Mouse (Mus musculus): ENCODE results near the gene Sema7a. TPM values are rescaled to one million over a fixed set of nuclear protein-coding genes. Genes with fewer than 3 reads are reported as not detected.

The Sema7a gene
- polyA plus RNA-seq (2015; fragmentation: Nextera tagmentation; extraction: Ambion mirVana) = 2.1 and 2.3 TPM in 2 replicates

GRCm38 (mm10) chr9:57939431-57940348 is at the start of gene Sema7a:
Gene Sema7a, plus strand, starts transcription at chr9:57940112.
- WGBS = under 1% methylated on average over 52 of the region's 60 CpGs
- Histone ChIP-seq H3K4me3 (peak within 1 kb of the TSS; percentile 95), H3K27me3 (replicated peaks) (peaks cover 13% of the 10 kb centered on the region; the same call in 1 of the 2 replicates), H3K9ac (peak within 1 kb of the TSS; percentile 96), H3K4me1 (peaks cover 36% of the 10 kb centered on the region), H3K27ac (peak within 1 kb of the TSS; percentile 94), H3K36me3 (replicated peaks) (no peaks in the 10 kb centered on the region), H3K9me3 (no peaks in the 10 kb centered on the region), H3K4me2 (peak within 1 kb of the TSS; percentile 89)
- peak; percentile 87 for ATAC-seq (replicated peaks)

- no peak for ATAC-seq (replicated peaks)
- Histone ChIP-seq H3K27ac (peak overlapping the region; percentile 73), H3K9me3 (no peaks in the 10 kb centered on the region), H3K27me3 (replicated peaks) (no peaks in the 10 kb centered on the region), H3K9ac (no peak overlapping the region), H3K4me1 (peaks cover 17% of the 10 kb centered on the region), H3K4me2 (no peak overlapping the region), H3K4me3 (no peak overlapping the region), H3K36me3 (replicated peaks) (no peaks in the 10 kb centered on the region)
- 60% methylated on average over 10 of the region's 10 CpGs for WGBS
These were observed 39.4 kb upstream of the Sema7a start for GRCm38 (mm10) chr9:57900478-57900877.

GRCm38 (mm10) chr9:57901197-57901596 is 38.7 kb upstream of the Sema7a start:
- Histone ChIP-seq H3K9ac (0 out of 2 replicates have a peak overlapping the region, but pooled peaks have one; percentile 19), H3K4me3 (no peak overlapping the region), H3K9me3 (no peaks in the 10 kb centered on the region), H3K27me3 (replicated peaks) (no peaks in the 10 kb centered on the region), H3K4me1 (peaks cover 17% of the 10 kb centered on the region), H3K27ac (peak overlapping the region; percentile 73), H3K4me2 (peak overlapping the region; percentile 35), H3K36me3 (replicated peaks) (no peaks in the 10 kb centered on the region)
- ATAC-seq (replicated peaks) = no peak
- 13% methylated on average over 9 of the region's 9 CpGs for WGBS

DNA sequence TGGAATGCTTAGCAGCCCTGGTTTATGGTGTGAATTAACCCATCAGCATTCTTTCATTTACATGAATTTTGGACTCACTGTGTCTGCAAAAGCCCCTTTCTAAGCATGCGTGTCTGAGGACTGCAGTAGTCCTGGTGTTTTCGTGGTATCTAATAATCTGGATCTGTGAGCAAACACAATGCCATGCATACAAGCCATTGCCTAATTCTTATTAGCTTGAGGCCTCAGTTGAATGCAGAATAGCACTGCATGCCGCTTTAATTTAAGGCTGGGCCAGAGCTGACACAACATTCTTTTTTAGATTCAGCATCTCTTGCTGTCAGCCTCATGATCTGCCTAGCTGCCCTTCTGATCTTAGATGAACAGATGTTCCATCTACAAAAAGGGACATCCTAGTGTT is 38.3 kb upstream of the Sema7a start:
- H3K36me3 ChIP-seq (replicated peaks) = no peaks in the 10 kb centered on the region
- 30% methylated on average over 3 of the region's 3 CpGs for WGBS
- H3K4me2 ChIP-seq = peak overlapping the region; percentile 35
- peaks cover 17% of the 10 kb centered on the region for H3K4me1 ChIP-seq
- no peaks in the 10 kb centered on the region for H3K9me3 ChIP-seq
- no peak overlapping the region for H3K9ac ChIP-seq
- ATAC-seq (replicated peaks) = no peak
- no peaks in the 10 kb centered on the region for H3K27me3 ChIP-seq (replicated peaks)
- no peak overlapping the region for H3K4me3 ChIP-seq
- H3K27ac ChIP-seq = peak overlapping the region; percentile 73

DNA sequence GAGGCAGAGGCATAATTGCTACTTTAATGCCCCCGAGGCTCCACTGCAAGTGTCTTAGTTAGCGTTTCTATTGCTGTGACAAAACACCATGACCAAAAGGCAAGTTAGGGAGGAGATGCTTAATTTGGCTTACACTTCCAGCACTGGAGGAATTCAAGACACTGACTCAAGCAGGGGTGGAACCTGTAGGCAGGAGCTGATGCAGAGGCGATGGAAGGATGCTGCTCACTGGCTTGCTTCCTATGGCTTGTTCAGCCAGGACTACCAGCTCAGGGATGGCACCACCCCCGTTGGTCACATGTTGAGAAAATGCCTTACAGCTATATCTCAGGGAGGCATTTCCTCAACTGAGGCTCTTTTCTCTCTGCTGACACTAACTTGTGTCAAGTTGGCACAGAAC is 37.8 kb upstream of the Sema7a start:
- WGBS = 59% methylated on average over 4 of the region's 4 CpGs
- Histone ChIP-seq H3K36me3 (replicated peaks) (no peaks in the 10 kb centered on the region), H3K4me2 (no peak overlapping the region), H3K27ac (peak overlapping the region; percentile 73), H3K27me3 (replicated peaks) (no peaks in the 10 kb centered on the region), H3K9me3 (no peaks in the 10 kb centered on the region), H3K4me3 (no peak overlapping the region), H3K9ac (no peak overlapping the region), H3K4me1 (peaks cover 17% of the 10 kb centered on the region)
- ATAC-seq (replicated peaks) = no peak

- no peak overlapping the region for H3K9ac ChIP-seq
- H3K27me3 ChIP-seq (replicated peaks) = no peaks in the 10 kb centered on the region
- H3K36me3 ChIP-seq (replicated peaks) = no peaks in the 10 kb centered on the region
- ATAC-seq (replicated peaks) = no peak
- H3K9me3 ChIP-seq = no peaks in the 10 kb centered on the region
- H3K4me1 ChIP-seq = peaks cover 17% of the 10 kb centered on the region
- H3K4me2 ChIP-seq = no peak overlapping the region
- WGBS = 79% methylated on average over 8 of the region's 8 CpGs
- no peak overlapping the region for H3K4me3 ChIP-seq
- H3K27ac ChIP-seq = no peak overlapping the region
These were observed 36.2 kb upstream of the Sema7a start for GRCm38 (mm10) chr9:57903589-57904249.

DNA sequence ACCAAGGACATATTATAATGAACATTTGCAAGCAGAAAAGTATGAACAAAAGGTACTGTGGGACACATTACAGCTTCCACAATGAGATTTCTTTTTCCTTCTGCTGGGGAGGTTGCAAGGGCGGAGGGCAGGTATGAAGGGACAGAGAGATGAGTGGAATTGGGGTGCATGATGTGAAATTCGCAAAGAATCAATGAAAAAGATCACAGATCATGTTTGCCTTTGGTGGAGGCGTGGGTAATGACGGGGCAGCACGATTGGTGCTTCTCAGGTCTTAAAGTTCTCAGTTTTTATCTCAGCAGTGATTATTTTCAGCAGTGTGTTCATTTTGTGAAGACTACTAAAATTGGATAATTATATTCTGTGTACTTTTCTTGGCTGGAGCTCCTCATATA is 35.7 kb upstream of the Sema7a start:
- peaks cover 17% of the 10 kb centered on the region for H3K4me1 ChIP-seq
- no peak overlapping the region for H3K4me3 ChIP-seq
- no peak overlapping the region for H3K9ac ChIP-seq
- H3K27ac ChIP-seq = no peak overlapping the region
- H3K9me3 ChIP-seq = no peaks in the 10 kb centered on the region
- H3K4me2 ChIP-seq = no peak overlapping the region
- no peak for ATAC-seq (replicated peaks)
- 83% methylated on average over 5 of the region's 5 CpGs for WGBS
- H3K36me3 ChIP-seq (replicated peaks) = no peaks in the 10 kb centered on the region
- no peaks in the 10 kb centered on the region for H3K27me3 ChIP-seq (replicated peaks)

GRCm38 (mm10) chr9:57907206-57907605 is 32.7 kb upstream of the Sema7a start:
- no peak for ATAC-seq (replicated peaks)

GRCm38 (mm10) chr9:57910254-57911160 is 29.4 kb upstream of the Sema7a start, which contains the start of gene Ubl7:
Gene Ubl7, plus strand, starts transcription at chr9:57910979.
- H3K27me3 ChIP-seq (replicated peaks) = no peaks in the 10 kb centered on the region
- 0 out of 2 replicates have a peak, but pooled peaks cover 7% of the 10 kb centered on the region for H3K36me3 ChIP-seq (replicated peaks)
- peak within 1 kb of the TSS; percentile 83 for H3K27ac ChIP-seq
- WGBS = under 1% methylated on average over 47 of the region's 47 CpGs
- H3K9me3 ChIP-seq = no peaks in the 10 kb centered on the region
- peak within 1 kb of the TSS; percentile 75 for H3K9ac ChIP-seq
- peaks cover 13% of the 10 kb centered on the region for H3K4me1 ChIP-seq
- H3K4me2 ChIP-seq = peak within 1 kb of the TSS; percentile 91
- peak within 1 kb of the TSS; percentile 92 for H3K4me3 ChIP-seq
- ATAC-seq (replicated peaks) = peak; percentile 98

More at GRCm38 (mm10) chr9:57907206-57907605, 32.7 kb upstream of the Sema7a start:
- WGBS = 85% methylated on average over 6 of the region's 6 CpGs
- no peak overlapping the region for H3K4me2 ChIP-seq
- H3K36me3 ChIP-seq (replicated peaks) = no peaks in the 10 kb centered on the region
- H3K27me3 ChIP-seq (replicated peaks) = no peaks in the 10 kb centered on the region
- H3K4me1 ChIP-seq = peaks cover 13% of the 10 kb centered on the region
- no peak overlapping the region for H3K4me3 ChIP-seq
- no peak overlapping the region for H3K9ac ChIP-seq
- no peaks in the 10 kb centered on the region for H3K9me3 ChIP-seq
- H3K27ac ChIP-seq = no peak overlapping the region

DNA sequence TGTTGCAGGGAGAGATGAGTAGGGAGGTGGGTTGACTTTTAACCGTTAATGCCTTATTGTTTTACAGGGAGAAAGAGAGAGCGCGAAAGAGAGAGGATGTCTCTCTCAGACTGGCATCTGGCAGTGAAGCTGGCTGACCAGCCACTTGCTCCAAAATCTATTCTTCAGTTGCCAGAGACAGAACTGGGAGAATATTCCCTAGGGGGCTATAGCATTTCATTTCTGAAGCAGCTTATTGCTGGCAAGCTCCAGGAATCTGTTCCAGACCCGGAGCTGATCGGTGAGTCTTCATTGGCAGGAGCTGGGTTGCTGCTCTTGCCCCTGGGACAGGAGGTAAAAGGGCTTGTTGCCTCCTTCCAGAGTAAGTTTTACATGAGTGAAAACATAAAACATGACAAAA is 27.3 kb upstream of the Sema7a start:
- Histone ChIP-seq H3K36me3 (replicated peaks) (0 out of 2 replicates have a peak, but pooled peaks cover 11% of the 10 kb centered on the region), H3K27ac (no peak overlapping the region), H3K9ac (no peak overlapping the region), H3K4me1 (peaks cover 13% of the 10 kb centered on the region), H3K4me2 (no peak overlapping the region), H3K27me3 (replicated peaks) (no peaks in the 10 kb centered on the region), H3K4me3 (no peak overlapping the region), H3K9me3 (no peaks in the 10 kb centered on the region)
- no peak for ATAC-seq (replicated peaks)
- WGBS = 89% methylated on average over 5 of the region's 5 CpGs

- WGBS = 94% methylated on average over 9 of the region's 9 CpGs
- no peak for ATAC-seq (replicated peaks)
- Histone ChIP-seq H3K4me1 (no peaks in the 10 kb centered on the region), H3K9me3 (no peaks in the 10 kb centered on the region), H3K9ac (no peak overlapping the region), H3K36me3 (replicated peaks) (peaks cover 59% of the 10 kb centered on the region), H3K4me2 (no peak overlapping the region), H3K4me3 (no peak overlapping the region), H3K27me3 (replicated peaks) (no peaks in the 10 kb centered on the region), H3K27ac (no peak overlapping the region)
These were observed 18.3 kb upstream of the Sema7a start for GRCm38 (mm10) chr9:57921491-57922060.

All from midbrain, embryonic 15.5 days (tissue).